Mouse (Mus musculus) forebrain, postnatal 0 days (tissue): ENCODE measurements around the gene Chek2. TPM values are rescaled to one million over a fixed set of nuclear protein-coding genes. Genes with fewer than 3 reads are reported as not detected.

Experiments used
- ATAC-seq: fragments of 200-750 bp; cut with Nextera tagmentation; 2 replicates; pipeline ENCODE4 v1.8.0; 2017; ENCODE audit warnings: mild to moderate bottlenecking, moderate library complexity
- DNase-seq: peaks from one replicate; pipeline ENCODE4 v3.0.0-alpha.2; 2015
- H3K27ac ChIP-seq: fragments of 300-500 bp; sonication (generic); 2 replicates; pipeline ENCODE4 v1.5.1; 2014; ENCODE audit warnings: low read depth, mild to moderate bottlenecking, antibody characterized with exemption, low read length, moderate library complexity, mixed read lengths
- H3K27me3 ChIP-seq: fragments of 300-500 bp; sonication (generic); 2 replicates; pipeline ENCODE4 v1.6.1; 2014; ENCODE audit warnings: mild to moderate bottlenecking, low read length, mixed read lengths; ENCODE audit not compliant: insufficient read depth
- H3K36me3 ChIP-seq: fragments of 300-500 bp; sonication (generic); 2 replicates; pipeline ENCODE4 v1.6.1; 2014; ENCODE audit warnings: mild to moderate bottlenecking, moderate library complexity; ENCODE audit not compliant: insufficient read depth
- H3K4me1 ChIP-seq: fragments of 300-500 bp; sonication (generic); 2 replicates; pipeline ENCODE4 v1.6.1; 2014; ENCODE audit warnings: antibody characterized with exemption; ENCODE audit not compliant: insufficient read depth
- H3K4me2 ChIP-seq: fragments of 300-500 bp; sonication (generic); 2 replicates; pipeline ENCODE4 v1.6.1; 2014; ENCODE audit warnings: low read depth, mild to moderate bottlenecking, moderate library complexity
- H3K4me3 ChIP-seq: fragments of 300-500 bp; sonication (generic); 2 replicates; pipeline ENCODE4 v1.5.1; 2014; ENCODE audit warnings: low read depth, low read length, mixed read lengths
- H3K9ac ChIP-seq: fragments of 300-500 bp; sonication (generic); 2 replicates; pipeline ENCODE4 v1.6.1; 2014; ENCODE audit warnings: mild to moderate bottlenecking
- H3K9me3 ChIP-seq: fragments of 300-500 bp; sonication (generic); 2 replicates; pipeline ENCODE4 v1.6.1; 2016; ENCODE audit warnings: low read length
- CTCF ChIP-seq: sonication (generic); IDR thresholded peaks from 2 replicates; pipeline ENCODE4 v1.5.1; 2016; ENCODE audit warnings: antibody characterized with exemption, control low read depth, low read depth
- WGBS: fragments of 180-500 bp; shearing (Covaris S2); extraction: QIAGEN DNeasy Blood & Tissue Kit; methylation state at CpG from one replicate; pipeline ENCODE4 v1.1.7; 2014; 5-methylcytosine and 5-hydroxymethylcytosine counted together
- polyA plus RNA-seq: library from polyadenylated mRNA; unstranded; fragments of >200 nt; fragmentation: Nextera tagmentation; extraction: Ambion mirVana; gene quantifications from 2 replicates; pipeline ENCODE4 v1.2.1, GENCODE M21; 2015
- total RNA-seq: library from RNA; depleted of rRNA; stranded (reverse); fragments of >200 nt; gene quantifications from 2 replicates; pipeline ENCODE4 v1.2.3, GENCODE M21; 2014; rRNA removed

Chek2 gene
- total RNA-seq (2.9 and 3.8 TPM in 2 replicates), polyA plus RNA-seq (3.4 and 4.3 TPM in 2 replicates)

DNA sequence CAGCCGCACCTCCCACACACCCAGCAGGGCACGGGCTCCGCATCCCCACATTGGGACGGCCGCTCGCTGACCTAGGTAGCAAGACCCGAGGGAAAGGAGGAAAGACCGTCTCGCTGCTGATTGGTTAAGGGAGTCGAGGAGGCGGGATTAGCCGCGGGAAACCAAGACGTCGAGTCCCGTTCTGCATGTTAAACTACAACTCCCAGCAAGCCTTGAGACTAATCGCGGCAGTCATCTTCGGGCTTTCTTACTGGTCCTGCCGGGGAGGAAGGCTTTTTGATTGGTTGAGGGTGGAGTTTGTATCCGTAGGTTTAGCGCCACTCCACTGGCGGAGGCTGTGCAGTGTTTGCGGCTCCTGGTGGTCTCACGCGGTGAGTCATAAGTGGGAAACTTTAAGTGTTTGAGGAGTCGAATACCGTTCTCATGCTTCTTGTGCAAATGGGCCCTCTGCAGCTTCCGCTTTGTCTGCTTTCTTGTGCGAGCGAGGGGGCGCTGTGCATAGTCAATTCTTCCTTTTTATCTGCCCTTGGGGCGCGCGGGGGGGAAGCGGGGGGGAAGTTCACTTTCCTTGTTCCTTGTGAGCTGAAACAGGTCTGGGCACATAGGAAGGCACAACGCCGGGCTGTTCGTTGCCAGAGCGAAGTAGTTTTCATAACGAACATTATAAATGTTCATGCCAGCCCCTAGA lies at the start of gene Chek2, which contains the start of gene Hscb:
Gene Chek2 (plus strand): TSS at position 302 of the 688 bp plus-strand sequence.
Gene Hscb (minus strand): TSS at position 100 of the 688 bp plus-strand sequence.
- peak; percentile 97 for DNase-seq
- 2% methylated on average over 40 of the region's 41 CpGs for WGBS

DNA sequence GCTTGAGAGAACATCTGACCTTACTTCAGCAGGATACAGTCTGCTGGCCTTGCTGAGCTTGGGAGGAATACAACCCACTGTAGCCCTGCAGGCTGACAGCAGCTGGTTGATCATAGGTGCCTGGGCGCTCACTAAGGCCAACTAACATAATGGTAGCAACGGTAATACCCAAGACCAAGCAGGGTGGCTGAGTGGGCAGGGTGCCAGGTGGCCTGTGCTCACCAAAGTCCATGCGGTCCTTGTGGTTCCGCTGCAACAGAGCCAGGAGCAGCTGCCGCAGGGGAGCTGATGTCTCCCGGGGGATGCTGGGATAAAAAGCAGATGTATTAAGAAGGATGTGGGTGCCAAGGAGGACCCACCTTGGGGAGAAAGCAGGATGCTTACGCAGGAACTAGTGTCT lies 45.4 kb upstream of the Chek2 start:
- TF ChIP-seq CTCF: no peak
- Histone ChIP-seq H3K36me3 (peaks cover 98% of the 10 kb centered on the region), H3K9ac (no peak overlapping the region), H3K27me3 (no peaks in the 10 kb centered on the region), H3K4me2 (no peak overlapping the region), H3K4me3 (no peak overlapping the region), H3K27ac (no peak overlapping the region), H3K4me1 (no peaks in the 10 kb centered on the region), H3K9me3 (no peaks in the 10 kb centered on the region)
- WGBS: 93% methylated on average over 7 of the region's 7 CpGs
- DNase-seq (no peak), ATAC-seq (no peak)

More for the DNA sequence above, at the start of gene Chek2, which contains the start of gene Hscb:
- H3K4me2 ChIP-seq: peak within 1 kb of the TSS; percentile 81
- H3K27me3 ChIP-seq: no peaks in the 10 kb centered on the region
- H3K27ac ChIP-seq: 0 out of 2 replicates have a peak within 1 kb of the TSS, but pooled peaks have one; percentile 4
- no peaks in the 10 kb centered on the region for H3K9me3 ChIP-seq
- peak within 1 kb of the TSS; percentile 60 for H3K4me3 ChIP-seq
- H3K4me1 ChIP-seq: peaks cover 11% of the 10 kb centered on the region; the same call in 1 of the 2 replicates
- peak; percentile 99 for ATAC-seq
- TF ChIP-seq CTCF: peak; percentile 66
- peak within 1 kb of the TSS; percentile 57 for H3K9ac ChIP-seq
- no peaks in the 10 kb centered on the region for H3K36me3 ChIP-seq

DNA sequence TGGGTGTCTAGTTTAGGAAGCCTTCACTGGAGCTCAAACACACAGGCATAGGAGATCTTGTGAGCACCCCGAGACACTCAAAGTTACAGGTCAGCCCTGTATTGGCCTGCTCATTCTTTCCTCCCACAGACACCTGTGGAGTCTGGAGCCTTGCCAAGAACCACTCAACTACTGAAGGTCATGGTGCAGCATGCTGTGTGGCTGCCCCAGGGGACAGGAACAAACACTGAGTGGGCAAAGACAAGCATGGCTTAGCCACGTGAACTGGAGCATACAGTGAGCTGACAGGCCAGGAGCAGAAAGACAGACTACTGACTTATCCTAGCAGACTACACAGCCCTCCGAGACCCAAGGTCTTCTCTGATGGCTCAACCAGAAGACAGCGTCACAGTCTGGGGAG lies 42.1 kb upstream of the Chek2 start:
- no peak for TF ChIP-seq CTCF
- no peak overlapping the region for H3K9ac ChIP-seq
- peaks cover 86% of the 10 kb centered on the region for H3K36me3 ChIP-seq
- no peaks in the 10 kb centered on the region for H3K27me3 ChIP-seq
- H3K4me1 ChIP-seq: no peaks in the 10 kb centered on the region
- DNase-seq: no peak
- no peak overlapping the region for H3K4me3 ChIP-seq
- H3K27ac ChIP-seq: no peak overlapping the region
- ATAC-seq: no peak
- 58% methylated on average over 4 of the region's 4 CpGs for WGBS
- H3K9me3 ChIP-seq: no peaks in the 10 kb centered on the region
- H3K4me2 ChIP-seq: no peak overlapping the region

GRCm38 (mm10) chr5:110801036-110801624 lies 38.6 kb upstream of the Chek2 start:
- TF ChIP-seq CTCF: no peak
- ATAC-seq: no peak
- Histone ChIP-seq H3K27me3 (no peaks in the 10 kb centered on the region), H3K4me2 (no peak overlapping the region), H3K4me1 (no peaks in the 10 kb centered on the region), H3K4me3 (no peak overlapping the region), H3K27ac (no peak overlapping the region), H3K9ac (no peak overlapping the region), H3K36me3 (peaks cover 66% of the 10 kb centered on the region), H3K9me3 (no peaks in the 10 kb centered on the region)
- no peak for DNase-seq
- 88% methylated on average over 3 of the region's 3 CpGs for WGBS

- TF ChIP-seq CTCF: no peak
- Histone ChIP-seq H3K4me3 (no peak overlapping the region), H3K4me2 (no peak overlapping the region), H3K27ac (no peak overlapping the region), H3K9ac (no peak overlapping the region), H3K36me3 (peaks cover 57% of the 10 kb centered on the region), H3K27me3 (no peaks in the 10 kb centered on the region), H3K9me3 (no peaks in the 10 kb centered on the region), H3K4me1 (0 out of 2 replicates have a peak, but pooled peaks cover 8% of the 10 kb centered on the region)
- 74% methylated on average over 4 of the region's 4 CpGs for WGBS
- DNase-seq: no peak
- ATAC-seq: no peak
Measured at GRCm38 (mm10) chr5:110802186-110802585, 37.6 kb upstream of the Chek2 start.

DNA sequence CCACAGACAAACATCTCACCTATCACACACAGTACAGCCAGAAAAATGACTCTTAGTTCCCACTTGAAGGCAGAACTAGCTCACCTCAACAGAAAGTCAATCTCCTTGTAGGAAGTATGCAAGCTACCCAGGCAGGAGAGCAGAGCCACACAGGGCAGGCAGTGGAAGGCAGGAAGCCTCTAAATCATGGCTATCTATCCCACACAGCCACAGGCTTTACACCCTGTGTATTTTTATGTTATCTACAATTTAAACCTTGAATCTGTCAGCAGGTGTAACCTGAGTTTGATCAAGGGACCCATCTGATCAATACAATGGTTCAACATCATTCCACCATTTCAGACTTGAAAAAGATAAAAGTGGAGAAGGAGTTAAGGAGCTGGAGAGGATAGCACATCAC lies 37.0 kb upstream of the Chek2 start:
- DNase-seq (no peak), ATAC-seq (no peak)
- Histone ChIP-seq H3K9me3 (no peaks in the 10 kb centered on the region), H3K27me3 (no peaks in the 10 kb centered on the region), H3K36me3 (peaks cover 51% of the 10 kb centered on the region), H3K9ac (no peak overlapping the region), H3K4me1 (peaks cover 15% of the 10 kb centered on the region), H3K4me2 (no peak overlapping the region), H3K4me3 (no peak overlapping the region), H3K27ac (no peak overlapping the region)
- TF ChIP-seq CTCF: no peak
